Mouse (Mus musculus) T-cell, adult 2 months (primary cell): ENCODE data around the gene Itga4.

ENCODE experiments used
- DNase-seq: peaks from one replicate; pipeline ENCODE4 v3.0.0; 2022; ENCODE audit warnings: low spot score

The Itga4 gene

GRCm38 (mm10) chr2:79352100-79352802 is 97.0 kb downstream of the Itga4 start:
- no peak for DNase-seq

- DNase-seq, result no peak
These were observed 99.5 kb downstream of the Itga4 start for GRCm38 (mm10) chr2:79354773-79355172.

- no peak for DNase-seq
These were observed 102.6 kb downstream of the Itga4 start for GRCm38 (mm10) chr2:79357835-79358234.

- no peak for DNase-seq
These were observed 106.8 kb downstream of the Itga4 start for GRCm38 (mm10) chr2:79362029-79362428.

GRCm38 (mm10) chr2:79363920-79364319 is 108.7 kb downstream of the Itga4 start:
- DNase-seq, result no peak

- peak; percentile 4 for DNase-seq
These were observed 112.5 kb downstream of the Itga4 start for GRCm38 (mm10) chr2:79367451-79368450.

- no peak for DNase-seq
These were observed 113.4 kb downstream of the Itga4 start for GRCm38 (mm10) chr2:79368661-79369060.

GRCm38 (mm10) chr2:79369061-79369524 is 113.9 kb downstream of the Itga4 start:
- DNase-seq, result no peak

- DNase-seq, result no peak
These were observed 114.7 kb downstream of the Itga4 start for GRCm38 (mm10) chr2:79369905-79370304.

- peak; percentile 58 for DNase-seq
These were observed 115.6 kb downstream of the Itga4 start for GRCm38 (mm10) chr2:79370711-79371312.

GRCm38 (mm10) chr2:79371326-79372153 is 116.3 kb downstream of the Itga4 start:
- no peak for DNase-seq

- DNase-seq, result no peak
These were observed 116.9 kb downstream of the Itga4 start for GRCm38 (mm10) chr2:79372154-79372467.

- DNase-seq, result peak; percentile 4
These were observed 117.4 kb downstream of the Itga4 start for GRCm38 (mm10) chr2:79372486-79373200.

- DNase-seq, result no peak
These were observed 123.3 kb downstream of the Itga4 start for GRCm38 (mm10) chr2:79378346-79379086.

- no peak for DNase-seq
These were observed 124.1 kb downstream of the Itga4 start for GRCm38 (mm10) chr2:79379087-79380041.
